Mouse (Mus musculus) kidney, adult 8-10 months (tissue): Measurements from ENCODE around the gene Mvb12b.

Source experiments
- DNase-seq, 2 experiments: peaks; one replicate each; pipeline ENCODE4 v3.0.0; 2022

Gene Mvb12b

DNA sequence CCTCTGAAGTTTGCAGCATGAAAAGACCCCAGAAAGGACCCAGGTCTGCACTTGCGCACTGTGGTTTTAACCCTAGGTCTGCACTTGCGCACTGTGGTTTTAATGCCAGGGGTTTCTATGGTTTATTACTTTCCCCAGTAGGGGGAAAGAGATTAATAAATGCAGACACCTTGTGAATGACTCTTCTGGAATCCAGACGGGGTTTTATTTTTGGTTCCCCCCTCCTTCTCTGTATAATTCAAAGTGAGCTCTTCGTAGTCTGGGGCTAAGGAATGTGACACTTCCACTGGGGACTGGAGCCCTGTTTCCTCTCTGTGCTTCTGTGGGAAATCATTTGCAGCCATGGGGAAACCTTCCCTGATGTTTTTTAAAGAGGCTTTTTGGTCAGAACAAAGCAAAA is 113.6 kb downstream of the Mvb12b start:
- DNase-seq = no peak

DNA sequence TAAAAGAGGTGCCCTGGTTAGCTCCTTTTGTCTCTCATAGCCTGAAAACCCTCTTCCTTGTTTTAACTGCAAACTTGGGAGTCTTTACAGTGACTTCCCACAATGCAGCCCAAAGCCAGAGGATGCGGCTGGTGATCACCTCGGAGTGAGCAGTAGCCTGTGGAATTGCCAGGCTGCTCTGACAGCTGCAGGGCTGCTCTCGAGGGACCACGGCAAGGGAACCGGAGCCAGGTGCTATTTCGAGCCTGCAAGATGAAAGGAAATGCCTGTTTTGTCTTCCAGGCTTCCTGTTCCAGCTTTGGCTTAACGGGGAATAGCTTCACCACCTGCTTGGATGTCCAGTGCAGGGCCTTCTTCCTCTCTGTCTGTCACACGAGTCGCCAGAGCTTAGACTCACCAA is 115.3 kb downstream of the Mvb12b start:
- no peak for DNase-seq

DNA sequence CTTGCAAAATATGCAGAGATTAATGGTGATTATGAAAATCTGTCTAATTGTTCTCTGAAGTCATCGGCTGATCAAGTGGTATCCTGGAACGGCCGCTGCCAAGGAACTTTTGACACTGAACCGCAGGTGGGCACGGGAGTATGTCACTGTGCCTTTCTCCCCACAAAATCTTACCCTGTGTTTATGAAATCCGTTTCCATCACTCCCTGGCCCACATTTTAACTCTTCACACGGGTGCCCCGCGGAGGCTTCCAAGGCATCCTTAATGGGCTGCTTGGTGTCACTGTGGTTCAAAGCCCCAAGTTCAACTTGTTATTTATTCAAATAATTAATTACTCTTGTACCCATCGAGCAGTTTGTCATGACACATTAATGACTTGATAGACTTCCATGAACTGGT is 116.4 kb downstream of the Mvb12b start:
- no peak for DNase-seq

DNA sequence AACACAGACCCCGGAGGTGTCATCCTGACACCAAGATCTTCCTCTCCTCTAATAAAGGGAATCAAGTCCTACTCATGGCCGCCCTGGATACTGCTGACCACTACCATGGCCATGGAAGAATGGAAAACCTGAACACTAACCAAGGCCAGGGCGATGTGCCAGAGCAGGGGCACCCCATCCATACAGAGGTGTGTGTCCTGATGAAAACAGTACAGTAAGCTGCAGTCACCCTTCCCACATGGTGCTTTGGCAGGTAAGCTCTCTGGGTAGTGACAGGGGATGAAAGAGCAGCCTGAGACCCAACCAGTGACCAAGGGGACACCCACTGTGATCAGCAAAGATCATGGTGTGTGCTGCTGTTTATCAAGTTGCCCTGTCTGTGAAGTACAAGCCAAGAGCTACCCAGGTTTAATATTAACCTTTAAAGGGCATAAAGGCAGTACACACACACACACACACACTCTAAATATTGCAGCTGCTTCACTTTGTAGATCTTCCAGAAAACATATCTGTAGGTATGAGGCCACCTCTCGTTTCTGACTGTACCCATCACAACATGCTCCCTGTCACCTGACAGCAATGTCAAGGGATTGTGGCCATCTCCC is 117.1 kb downstream of the Mvb12b start:
- DNase-seq = peak; percentile 47 to 55

DNA sequence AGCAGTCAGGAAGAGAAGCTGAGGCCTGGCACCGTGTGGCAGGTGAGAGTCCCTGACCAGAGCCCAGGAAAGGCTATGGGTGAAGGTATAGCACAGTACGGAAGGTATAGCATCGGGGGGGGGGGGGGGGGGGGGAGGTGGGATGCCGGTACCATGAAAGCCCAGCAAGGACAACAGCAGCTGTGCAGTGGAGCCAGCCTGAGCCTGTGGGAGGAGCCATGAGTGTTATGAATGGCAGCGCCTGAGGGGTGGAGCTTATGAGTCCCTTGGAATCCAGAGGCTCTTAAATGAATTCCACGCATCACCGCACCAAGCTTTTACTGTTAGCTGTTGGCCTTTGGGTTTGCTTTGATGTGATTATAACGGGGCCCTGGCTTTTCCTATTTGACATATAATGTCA is 123.3 kb downstream of the Mvb12b start:
- DNase-seq = peak; percentile 50 to 59

DNA sequence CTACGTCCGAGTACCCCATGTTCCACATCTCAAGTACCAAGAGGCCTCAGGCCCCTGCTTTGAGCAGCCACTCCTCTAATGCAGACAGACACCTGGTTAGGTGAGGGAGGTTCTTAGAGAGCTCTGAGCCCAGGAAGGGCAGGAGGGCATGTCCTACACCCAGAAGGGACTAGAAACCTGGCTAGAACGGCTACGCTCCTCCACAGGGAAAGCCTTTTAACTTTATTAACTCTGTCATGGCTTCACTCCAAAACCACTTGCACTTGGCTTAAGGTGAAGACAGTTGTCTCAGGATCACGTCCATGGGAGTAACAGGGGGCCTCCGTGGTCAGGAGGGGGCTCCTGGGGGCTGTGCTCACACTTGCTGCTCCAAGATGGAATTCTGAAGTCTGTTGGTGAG is 125.5 kb downstream of the Mvb12b start:
- peak; percentile 54 to 73 for DNase-seq

DNA sequence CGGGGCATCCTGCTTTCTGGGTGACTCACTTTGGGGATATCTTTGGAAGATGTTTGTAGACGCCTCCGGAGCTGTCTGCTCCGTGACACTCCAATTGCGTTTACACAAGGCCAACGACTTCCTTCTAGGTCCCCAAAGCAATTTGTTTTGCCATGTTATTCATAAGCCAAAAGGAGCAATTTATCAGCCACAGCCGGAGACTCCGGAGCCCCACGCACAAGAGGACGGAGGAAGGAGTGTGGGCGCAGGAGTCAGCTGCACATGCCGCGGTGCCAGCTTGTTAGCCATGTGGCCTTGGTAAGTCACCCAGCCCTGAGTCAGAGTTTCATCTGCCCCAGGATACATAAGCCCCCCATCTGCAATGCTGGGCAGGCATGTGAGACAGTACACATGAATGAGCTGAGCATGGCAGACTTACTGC is 127.2 kb downstream of the Mvb12b start:
- no peak for DNase-seq

DNA sequence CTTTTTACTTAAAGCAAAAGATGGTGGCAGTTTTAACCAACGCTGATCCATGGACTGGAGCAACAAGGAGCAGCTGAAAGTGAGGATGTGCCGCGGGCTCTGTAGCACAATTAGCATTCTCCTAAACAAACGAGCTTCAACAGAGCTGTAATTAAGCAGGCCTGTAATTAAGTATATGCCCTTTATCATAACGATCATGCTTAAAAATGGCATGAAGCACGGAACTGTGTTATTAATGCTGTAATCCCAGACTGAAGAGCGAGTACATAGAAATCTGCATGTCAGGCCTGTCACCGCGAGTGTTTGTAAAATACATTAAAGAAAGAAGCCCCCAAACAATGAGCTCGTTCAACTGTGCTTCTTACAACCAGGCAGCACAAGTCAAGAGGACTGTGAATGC is 128.3 kb downstream of the Mvb12b start:
- no peak for DNase-seq

DNA sequence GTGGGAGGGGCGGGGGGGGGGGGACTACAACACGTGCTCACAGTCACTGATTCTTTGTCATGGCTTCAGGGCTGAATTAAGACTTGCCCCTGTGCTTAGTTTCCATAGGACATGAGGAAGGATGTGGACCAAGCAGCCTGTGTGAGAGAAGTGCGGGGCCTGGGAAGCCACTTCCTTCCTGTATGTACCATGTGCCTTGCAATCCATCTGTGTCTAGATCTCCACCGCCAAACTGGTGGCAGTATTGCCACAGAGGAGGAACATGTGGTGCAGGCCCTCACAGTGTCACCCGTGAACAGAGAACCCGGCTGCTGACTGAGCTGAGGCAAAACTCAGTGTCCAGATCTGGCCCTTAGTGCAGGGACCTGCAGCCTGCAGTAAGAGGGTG is 132.1 kb downstream of the Mvb12b start:
- DNase-seq = no peak

DNA sequence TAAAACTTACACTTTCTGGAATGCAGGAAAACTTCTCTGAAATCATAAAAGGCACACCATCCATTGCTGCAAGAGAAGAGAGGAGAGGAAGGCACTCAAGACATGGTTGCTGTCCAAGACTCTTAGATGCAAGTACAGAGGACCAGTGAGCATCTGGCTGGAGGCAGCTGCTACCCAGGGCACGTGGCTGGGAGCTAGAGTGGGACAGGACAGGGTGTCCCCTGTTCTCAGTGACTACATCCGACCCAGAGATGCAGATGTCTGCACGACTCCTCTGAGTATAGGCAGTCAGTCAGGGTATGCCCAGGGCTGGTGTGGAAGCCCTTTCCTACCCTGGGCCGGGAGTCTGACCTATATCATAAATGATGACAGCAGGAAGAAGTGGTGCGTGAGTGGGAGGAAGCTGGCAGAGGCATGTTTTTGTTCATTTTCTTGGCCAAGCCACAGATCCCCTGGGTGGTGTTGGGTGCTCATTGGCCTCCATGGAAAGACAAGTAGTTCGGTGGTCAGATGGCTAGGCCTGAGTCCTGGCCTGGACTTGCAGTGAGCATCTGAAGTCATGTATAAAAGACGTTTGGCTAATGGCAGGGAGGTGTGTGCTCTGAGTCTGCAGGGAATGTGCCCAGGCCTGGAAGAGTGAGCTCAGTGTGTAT is 132.6 kb downstream of the Mvb12b start:
- DNase-seq = no peak

DNA sequence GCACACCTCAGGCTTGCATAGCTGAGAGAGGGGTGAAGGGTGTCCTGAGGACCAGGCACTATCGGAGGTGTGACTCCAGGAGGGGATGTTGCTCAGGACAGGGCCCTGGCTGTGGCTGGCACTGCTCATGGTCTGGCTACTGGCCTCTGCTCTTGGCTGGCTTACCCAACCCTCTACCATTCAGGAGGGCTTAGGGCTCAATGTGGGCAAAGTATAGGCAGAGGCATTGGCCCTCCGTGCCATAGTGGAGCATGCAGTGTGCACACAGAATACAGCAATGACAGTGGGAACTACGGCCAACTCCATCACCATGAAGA is 133.5 kb downstream of the Mvb12b start:
- no peak for DNase-seq

DNA sequence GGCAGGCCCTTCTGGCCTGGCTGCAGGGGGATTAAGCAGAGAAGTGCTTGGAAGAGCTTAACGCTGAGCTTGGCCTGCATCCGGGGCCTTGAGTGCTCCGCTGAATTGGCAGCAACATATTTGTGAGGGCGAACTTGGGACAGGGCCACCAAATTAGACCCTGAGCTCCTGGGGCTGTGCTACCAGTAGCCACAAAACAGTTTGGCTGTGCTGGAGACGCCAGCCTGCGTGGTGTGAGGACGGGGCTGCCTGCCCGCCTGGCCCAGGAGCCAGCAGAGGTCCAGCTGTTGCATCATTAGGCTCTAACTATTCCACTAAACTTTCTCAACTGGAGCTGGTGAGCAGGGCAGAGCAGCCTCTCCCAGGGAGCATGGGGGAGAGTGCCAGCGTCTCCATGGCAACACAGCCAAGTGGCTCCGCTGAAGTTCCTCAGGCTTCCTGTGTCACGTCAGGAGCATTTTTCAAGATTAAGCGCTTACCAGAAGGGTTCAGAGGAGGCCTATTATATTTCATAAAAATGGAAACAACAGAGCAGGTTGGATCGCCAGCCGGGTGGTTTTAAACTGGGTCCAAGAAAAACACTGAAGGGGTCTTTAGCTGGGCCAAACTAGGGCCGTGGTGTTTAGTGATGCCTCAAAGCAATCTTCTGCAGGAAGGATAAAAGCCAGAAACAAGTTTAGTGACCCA is 134.0 kb downstream of the Mvb12b start:
- peak; percentile 78 to 84 for DNase-seq

DNA sequence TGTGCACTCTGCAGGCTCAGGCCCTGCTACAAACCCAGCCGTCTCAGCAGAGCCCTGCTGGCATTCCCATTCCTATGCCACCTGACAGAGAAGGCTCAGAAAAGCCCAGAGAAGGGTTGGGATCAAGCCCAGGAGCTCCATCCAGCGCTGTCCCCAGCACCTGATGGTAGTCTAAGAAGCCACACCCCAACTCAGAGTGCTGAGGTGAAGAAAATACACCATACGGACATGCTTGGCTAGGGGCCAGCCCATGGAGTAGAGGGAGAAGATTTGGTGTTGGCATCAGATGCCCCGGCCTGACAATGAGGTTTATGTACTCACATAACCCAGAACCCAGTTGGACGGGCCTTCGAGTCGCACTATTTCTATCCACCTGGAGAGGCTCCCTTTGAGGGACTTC is 137.1 kb downstream of the Mvb12b start:
- DNase-seq = no peak

DNA sequence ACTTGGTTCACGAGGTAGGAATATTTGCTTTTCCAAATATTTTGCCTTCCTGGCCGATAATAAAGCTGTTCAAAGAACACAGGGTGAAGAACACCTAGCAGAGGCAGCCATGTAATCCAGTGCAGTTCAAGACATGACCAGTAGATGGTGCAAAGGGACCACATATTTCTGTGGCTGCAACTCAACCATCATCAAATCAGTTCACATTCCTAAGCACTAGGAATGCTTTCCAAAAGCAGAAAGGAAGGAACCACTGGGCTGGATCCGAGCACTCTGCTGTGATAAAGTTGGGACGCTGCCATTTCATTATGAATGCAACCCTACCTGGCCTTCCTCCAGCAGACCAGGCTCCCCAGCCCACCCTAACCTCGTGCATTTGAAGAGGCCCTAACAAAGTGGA is 141.3 kb downstream of the Mvb12b start:
- peak; percentile 77 to 89 for DNase-seq

DNA sequence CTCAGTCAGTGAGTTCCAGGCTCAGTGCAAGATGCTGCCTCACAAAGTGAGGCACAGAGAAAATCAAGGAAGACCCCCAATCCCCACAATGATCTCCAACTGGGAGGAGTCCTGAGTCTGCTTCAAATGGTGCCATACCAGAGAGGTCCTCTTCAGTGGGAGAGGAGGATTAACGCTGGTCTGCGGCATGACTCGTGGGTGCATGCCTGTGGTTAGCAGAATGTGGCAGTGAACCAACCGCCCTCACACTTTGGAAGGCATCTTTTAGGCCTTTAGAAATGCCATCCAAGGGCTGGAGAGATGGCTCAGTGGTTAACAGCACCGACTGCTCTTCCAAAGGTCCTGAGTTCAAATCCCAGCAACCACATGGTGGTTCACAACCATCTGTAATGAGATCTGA is 142.0 kb downstream of the Mvb12b start:
- no peak for DNase-seq

DNA sequence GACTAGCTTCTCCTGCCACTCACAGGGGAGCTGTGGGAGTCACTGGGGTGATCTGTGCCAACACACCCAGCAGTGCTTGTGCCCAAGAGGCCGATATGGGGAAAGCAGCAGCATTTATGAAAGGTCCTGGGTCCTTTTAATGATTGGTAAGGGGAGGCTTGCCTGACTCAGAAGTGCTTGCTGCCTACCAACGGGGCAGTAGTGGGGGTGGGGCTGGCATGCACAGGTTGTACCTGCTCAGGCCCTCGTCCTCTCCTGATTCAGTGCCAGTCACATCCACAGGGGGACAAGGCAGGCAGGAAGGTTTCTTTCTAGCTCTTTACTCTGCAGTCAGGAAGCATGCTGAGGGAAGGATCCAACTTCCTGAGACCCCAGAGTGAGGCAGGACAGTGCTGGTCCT is 150.6 kb downstream of the Mvb12b start:
- DNase-seq = no peak

DNA sequence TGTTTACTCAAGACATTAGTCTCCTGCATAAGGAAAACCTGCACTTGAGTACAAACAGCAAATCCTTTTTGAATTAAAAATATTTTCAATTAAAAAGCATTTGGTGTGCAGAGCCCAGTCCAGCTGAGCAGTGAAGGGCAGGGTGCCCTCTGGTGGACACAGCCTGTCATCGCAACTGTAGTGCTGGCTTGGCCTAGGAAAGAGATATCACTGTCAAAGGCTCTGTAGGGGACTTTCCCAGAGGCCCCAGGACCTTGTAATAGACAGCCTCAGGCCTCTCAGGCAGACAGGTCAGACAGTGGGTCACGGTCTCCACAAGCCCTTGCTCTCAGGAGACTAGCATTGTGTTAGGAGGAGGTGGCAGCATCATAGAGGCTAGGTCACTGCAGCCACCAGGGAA is 151.0 kb downstream of the Mvb12b start:
- DNase-seq = peak; percentile 24 to 69

DNA sequence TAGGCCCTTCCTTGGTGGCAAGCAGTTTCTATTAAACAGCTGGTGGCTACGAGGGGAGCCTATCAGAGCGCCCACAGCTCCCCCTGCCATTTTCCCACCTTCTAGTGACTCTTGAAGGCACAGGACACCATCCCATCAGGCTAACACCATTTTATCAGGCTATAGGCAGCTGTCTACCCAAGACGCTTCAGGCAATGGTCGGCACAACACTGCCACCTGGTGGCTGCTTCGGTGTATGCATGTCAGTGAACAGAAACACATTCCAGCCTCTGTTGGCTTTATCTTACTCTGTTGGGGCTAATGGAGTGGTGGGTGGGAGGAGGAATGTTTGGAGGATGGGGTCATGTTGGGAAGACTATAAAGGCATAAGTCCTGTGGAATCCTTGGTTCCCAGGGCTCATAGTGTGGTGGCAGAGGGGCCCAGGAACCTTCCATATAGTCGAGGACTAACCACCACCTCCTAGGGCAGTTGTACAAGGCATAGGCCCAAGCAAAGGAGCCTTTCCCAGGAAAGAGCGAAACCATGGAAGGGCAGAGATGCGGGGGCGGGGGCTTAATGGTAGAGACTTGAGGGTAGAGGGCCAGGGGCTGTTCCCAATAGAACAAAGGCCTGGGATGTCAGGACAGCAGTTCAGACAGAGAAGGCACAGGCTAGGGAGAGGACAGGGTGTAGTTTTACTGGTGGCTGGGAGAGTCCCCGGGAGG is 152.8 kb downstream of the Mvb12b start:
- peak; percentile 33 to 74 for DNase-seq

DNA sequence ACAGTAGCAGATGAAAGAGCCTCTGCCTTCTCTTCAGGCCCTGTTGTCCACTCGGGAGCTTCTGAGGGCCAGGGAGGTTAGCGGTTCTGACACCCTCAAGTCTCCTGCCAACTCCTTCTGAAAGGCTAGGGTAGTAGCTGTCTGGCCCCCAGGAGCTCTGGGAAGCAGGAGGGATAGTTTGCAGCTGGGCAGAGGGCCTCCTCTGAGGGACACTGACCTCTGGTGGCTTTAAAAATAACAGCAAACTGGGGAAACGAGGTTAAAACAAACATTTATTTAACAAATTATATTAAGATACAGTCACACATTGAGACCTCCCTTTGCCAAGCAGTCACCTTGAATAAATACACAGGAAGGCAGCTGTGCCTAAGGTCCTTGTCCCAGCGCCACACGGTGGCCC is 158.0 kb downstream of the Mvb12b start:
- no peak for DNase-seq

DNA sequence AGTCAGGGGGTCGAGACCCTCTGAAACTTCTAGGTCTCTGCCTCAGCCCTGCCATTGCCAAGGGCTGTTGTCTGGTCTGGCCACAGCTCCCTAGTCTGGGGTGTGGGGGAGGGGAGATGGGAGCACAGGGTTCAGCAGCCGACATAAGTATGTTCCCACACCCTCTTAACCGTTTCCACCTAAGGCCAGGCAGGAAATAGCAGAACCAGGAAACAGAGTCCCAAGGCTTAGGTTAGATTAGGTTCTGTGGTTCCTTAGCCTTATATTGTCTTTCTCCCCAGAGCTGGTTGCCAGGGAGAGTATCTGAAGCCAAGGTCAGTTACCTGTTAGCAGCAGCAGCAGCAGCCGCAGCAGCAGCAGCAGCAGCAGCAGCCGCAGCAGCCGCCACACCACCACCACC is 160.5 kb downstream of the Mvb12b start:
- DNase-seq = no peak

DNA sequence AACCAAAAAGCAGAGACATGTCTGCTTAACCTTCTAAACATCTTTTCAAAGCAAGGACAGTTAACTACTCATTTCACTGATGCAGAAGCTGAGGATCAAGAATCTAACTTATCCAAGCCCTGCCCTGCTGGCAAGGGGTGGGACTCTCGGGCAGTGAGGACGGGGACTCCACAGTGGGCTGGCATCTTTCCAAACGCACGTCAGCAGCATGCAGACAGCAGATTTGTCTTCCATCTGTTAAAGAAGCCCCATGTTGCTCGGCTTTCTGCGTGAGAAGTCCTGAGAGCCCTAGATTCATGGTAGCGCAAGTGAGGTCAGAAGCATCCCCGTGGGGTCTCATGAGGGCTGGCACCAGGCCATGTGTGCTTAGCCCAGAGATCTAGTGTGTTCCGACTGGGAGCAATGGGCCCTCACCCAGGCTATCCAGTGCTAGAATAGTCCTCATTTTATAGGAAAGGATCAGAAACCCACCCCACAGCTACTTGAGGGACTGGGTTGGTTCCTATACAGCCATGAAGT is 167.3 kb downstream of the Mvb12b start:
- no peak for DNase-seq

DNA sequence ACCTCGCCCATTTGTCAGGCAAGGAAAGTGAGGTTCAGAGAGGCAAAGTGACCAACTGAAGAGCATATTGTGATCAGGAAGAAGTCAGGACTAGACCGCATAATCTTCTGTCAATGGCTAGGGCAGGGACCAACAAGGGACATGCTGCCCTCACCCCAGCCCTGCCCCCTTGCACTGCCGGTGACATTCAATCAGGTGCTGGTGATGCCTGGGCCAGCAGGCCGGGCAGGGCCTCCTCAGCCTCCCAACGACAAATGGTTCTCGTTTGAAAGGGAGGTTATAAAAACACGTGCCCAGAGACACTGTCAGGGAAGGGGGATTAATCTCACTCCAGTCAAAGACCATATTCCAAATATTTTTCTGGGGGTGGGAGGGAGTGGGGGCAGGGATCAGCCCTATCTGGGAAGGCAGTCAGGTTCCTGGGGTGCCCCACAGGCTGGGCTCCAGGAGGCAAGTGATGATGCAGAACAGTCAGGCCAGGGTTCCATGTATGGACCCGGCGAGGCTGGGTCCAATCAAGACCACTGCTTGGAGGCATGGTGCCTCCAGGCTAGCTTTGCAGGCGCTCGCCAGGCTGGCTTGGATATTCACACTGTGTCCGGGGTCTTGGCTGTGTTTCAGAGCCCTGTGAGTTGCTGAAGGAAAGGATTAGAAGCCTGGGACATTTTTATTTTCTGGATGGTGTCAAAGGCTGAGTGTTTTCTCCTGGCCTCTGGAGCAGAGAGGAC is 168.2 kb downstream of the Mvb12b start:
- no peak for DNase-seq

DNA sequence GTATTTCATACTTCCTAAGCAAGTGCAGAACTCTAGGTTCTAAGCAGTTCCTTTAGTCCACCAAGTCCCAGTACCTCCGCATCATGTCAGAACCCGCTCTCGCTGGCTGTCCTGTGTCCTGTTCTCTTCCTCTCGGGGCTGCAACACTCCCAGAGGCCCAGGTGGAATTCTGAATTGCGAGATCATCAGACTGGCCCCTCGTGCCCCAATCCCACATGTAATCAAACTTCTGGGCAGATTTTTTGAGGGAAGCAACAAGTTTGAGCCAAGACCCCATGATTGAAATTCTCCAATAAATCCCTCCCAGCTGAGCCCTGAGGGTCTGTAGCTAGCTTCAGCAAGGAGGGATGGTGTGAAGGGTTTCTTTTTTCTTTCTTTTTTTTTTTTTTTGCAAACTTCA is 169.2 kb downstream of the Mvb12b start:
- no peak for DNase-seq
